Mouse (Mus musculus) 416B (cell line): Measurements from ENCODE around the gene Gm4894.

Experiments
- DNase-seq: peaks from one replicate; pipeline ENCODE4 v3.0.0; 2011; ENCODE audit warnings: low read depth

Gm4894 gene

DNA sequence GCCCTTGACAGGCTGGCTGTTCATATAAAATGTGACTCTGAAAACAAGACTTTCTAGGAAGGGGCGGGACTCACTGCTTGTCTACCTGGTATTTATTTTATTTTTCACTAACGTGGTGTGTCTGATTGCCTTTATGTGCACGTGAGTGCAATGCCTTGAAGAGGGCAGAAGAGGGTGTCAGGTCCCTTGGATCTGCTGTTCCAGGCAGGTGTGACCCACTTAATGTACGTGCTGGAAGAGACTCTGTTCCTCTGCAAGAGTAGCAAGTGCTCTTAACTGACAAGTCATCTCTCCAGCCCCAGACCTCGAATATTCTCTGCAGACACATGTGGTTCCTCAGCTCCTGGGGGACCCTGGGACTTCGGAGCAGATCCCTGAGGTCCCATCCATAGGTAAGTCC, at the start of gene Gm4894:
Gene Gm4894, plus strand, starts transcription at position 301 of the 400 bp plus-strand sequence.
- DNase-seq, result no peak

DNA sequence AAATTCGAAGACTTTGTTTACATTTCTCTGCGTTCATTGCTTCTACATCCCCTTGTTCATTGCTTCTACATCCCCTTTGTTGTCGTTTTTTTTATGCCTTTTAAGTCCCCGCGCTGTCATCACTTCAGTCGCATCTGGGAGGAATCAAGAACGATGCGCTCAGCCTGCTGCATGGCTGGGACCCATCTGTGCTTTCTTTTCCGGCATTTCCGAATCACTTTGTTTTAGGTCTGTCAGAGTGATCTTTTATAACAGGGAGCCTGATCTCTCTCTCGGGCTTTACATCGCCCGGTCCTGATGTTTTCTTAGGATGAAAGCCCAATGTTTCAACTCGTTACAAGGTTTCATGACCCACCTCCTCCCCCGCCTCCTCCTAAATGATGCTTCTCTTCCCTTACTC, 44.0 kb upstream of the Gm4894 start:
- DNase-seq, result no peak

DNA sequence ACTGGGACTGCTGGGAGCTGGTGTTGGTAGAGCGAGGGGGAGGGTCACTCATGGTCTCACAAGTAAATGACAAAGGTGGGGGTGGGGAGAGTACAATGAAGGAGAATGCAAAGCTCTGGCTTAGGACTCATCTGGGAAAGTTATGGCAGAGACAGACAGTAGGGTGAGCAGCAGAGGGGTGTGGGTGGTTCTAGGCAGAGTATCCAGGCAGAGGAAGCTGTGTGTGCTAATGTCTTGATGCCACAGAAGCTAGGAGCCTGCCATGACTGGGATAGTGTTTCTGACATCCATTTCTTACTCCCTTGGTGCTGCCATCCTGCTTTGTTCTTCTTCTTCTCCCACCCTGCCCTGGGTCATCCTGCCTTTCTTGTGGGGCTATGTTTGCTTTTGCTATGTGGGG, 38.8 kb upstream of the Gm4894 start:
- no peak for DNase-seq

DNA sequence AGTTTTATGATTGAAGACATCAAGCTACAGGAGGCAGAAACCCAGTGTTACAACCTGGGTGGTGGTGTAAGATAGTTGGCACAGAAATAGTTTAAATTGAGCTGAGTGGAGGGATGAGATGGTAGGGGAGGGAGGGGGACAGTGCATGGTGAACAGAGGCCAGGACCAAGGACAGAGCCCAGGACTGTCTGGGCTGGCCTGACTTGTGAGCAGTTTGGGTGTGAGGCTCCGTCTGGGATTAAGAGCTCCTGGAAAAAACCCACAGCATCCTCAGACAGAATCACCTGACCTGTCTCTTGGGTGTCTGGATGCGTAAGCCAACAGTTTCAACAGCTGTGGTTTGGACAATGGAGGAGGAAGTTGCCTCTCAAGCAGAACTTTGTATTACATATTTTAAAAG, 35.6 kb upstream of the Gm4894 start:
- no peak for DNase-seq

DNA sequence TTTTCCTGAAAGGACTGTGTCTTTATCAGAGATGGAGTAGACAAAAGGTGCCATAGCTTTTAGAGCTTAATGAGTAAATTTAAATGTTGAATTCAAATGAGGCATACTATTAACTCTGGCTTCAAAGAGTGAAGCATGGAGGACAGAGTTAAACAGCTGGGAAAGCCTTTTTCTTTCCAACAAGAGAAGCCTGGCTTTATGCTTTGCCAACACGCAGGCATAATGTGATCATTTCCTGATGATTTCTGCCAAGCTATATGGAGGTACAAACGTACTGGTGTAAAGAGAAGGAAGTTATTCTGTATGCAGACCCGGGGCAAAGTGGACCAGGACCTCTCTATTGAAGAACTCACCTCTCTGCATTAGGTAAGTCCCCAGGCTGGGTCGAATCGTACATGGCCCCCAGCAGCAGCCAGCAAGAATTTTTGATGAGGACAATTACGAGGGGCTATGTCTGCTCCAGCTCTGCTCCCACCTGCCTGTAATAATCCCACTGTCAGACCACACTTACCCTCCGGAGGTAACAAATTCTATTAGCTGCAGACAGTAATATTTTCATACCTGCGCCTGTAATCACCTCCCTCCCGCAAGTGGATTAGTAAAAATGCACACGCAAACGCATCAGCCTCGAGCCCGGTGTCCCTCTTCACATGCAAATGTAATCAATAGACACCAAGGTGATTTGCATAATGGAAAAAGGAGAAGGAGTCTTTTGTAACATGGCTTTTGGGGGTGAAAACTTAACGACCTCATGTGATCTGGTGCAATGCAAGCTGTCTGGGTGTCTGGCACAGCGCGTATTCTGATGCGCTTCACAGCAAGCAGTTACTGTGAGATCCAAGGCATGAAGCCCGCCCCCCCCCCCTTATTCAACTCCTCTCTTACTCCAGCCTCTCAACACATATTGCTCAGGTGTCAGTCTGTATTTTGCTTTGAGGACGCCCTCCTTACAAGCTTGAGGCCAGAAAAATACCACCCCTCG, 32.4 kb upstream of the Gm4894 start:
- DNase-seq, result no peak

DNA sequence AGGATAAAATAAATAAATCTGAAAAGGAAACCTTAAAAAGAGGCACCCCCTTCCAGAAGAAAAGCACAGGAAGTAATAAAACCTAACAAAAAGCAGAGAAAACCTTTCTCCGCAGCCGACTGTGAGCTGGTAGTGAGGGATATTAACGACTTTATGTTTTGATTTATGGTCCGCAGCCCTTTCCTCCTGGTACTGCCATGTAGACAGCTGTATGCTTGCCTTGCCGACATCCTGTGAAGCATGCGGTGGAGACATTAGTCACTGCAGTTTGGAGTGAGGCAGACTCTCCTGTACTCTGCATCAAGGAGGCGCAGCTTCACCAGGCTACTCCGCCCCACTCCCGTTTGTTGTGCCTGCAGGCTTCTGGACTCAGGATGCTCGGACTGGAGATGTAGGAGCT, 25.8 kb upstream of the Gm4894 start:
- DNase-seq, result no peak

DNA sequence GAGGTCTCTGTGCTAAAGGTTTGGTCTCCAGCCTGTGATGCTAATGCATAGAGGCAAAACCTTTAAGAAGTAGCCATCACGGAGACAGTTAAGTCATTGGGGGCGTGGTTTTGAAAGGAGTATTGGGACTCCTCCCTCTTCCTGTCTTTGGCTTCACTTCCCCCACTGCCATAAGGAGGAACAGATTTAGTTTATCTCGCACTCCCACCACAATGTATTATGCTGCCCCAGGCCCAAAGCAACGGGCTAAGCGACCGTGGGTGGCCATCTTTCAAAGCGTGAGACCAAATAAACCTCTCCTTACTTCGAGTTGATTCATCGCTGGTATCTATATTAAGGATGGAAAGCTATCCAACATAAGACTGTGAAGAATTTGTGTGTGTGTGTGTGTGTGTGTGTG, 22.9 kb upstream of the Gm4894 start:
- DNase-seq, result peak; percentile 4

DNA sequence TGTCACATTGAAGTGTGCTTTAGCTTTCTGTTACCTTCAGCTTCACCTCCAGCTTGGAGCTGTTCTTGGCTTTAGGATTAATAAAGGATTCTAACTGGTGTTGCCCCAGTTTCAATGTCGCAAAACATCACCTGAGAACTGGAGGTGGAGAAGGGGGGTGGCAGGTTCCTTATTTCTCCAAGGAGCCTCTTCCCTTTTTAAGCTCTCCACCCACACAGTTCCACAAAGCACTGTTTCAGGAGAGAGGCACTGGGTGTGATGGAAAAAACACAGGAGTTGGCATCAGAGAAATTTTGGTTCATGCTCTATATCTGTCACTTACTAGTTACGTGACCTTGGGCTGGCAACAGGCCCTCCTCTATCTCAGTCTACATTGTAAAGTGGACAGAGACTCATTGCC, 21.3 kb upstream of the Gm4894 start:
- DNase-seq, result no peak

DNA sequence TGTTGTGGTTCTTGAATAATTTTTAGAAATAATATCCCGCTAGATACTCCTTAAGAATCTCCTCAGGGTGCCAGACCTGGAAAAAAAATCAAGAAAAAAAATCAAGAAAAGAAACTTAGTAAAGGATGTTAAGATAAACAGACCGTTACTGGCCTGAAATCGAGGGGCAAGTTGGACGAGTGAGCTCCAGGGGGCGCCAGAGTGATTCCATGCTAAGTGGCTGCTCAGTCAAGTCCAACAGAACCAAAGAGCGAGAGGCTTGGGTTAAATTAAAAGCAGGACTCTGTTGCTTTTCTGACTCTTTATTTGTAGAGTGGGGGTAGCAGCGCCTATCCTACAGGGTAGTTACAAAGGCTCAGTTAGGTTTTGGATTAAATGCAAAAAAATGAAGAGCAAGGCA, 3.5 kb upstream of the Gm4894 start:
- peak; percentile 50 for DNase-seq

DNA sequence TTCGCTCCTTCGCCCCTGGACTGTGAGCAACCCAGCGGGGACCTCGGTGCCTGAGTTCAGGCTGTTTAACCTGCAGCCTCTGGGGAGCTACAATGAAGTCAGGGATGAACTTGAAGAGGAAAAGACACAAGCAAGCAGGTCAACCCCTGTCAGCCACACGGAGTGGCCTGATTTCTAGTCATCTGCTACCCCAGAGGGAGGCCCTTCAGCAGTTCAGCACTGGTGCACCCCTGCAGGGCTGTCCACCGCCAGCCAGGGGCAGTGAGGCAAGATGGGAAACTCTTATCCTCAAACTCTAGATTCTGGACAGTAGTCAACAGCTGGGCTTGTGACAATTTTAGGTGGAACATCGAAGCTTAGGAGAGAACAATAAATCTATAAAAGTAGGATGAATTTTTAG, 18.6 kb downstream of the Gm4894 start:
- DNase-seq, result no peak

DNA sequence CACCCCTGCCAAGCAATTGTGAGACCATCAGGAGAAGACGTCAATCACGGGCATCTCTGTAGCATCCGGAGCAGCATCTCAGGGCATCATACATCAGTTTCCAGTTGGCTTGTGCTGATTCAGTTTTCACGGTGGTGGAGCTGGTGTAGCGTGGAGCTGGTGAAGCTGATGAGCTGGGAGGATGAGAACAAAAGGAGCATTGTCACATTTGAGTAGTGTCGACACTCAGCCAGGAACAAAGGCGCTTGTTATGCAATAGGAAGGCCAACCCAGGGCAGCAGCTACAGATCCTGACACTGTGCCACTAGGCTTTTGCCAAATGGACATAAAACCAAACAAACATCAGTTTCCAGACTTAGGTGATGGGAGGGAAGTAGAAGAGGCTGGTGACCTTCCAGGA, 23.2 kb downstream of the Gm4894 start:
- DNase-seq, result no peak

DNA sequence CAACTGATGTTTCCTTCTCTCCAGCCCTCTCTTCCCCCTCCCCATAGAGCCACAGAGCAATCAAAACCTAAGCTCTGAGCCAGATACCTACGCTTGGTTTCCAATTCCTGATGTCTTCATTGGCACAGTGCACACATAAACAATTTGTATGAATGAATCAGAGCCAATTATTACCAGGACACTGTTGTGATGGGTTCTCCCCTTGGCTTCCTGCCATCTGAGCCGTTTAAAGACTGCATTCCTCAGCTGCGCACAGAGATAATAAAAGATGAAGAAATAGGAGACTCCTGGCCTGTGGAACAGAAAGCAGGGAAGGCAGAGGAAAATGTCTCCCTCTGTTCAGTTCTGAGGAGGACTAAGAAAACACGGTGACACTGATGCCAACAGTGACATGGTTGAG, 25.6 kb downstream of the Gm4894 start:
- no peak for DNase-seq

DNA sequence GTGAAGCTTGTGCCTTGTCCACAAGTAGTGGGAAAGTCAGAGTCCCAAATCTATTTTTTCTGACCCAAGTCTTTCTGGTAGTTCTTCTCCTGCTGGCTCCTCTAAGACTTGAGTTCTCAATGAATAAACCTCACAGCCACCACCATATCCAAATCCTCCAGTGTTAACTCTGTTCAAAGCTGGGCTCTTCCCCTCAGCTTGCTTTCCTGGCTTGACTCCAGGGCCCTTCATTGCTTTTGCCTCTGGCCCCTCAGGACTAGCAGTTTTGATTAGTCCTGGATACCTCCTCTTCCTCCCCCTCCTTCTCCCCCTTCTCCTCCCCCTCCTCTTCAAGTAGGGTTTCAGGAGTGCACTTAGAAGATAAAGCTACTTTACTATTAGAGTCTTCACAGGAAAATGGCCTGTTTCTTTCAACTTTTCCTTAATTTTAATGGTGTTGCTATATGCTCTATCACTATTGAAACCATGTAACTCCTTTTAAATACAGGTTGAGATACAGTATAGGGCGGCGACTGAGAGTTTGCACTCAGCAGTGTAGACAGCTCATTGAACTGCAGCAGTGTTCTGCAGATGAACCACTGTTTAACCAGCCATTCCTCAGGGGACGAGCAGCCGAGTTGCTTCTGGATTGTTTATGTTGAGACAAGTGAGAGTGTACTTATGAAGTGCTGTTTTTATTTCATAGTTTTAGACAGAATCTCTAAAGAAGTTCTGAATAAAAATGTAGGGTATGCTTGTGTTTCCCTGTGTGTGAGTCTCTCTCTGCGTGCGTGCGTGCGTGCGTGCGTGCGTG, 26.4 kb downstream of the Gm4894 start:
- no peak for DNase-seq

DNA sequence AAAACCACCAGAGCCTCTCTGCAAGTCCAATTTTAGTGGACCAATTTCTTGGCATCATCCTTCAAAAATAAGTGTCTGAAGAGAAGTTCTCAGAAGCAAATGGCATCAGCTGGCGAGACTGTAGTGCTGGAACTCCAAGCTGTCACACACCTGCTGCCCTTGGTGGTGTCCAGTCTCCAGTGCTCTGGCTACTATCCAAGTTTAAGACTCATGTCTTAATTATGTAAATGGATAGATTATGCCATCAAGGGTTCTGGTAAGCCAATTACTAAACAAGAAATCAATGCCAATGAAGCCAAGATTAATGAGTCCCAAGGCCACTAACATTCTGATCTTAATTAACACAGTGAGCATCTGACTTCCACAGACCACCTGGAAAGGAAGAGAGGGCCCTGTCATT, 44.8 kb downstream of the Gm4894 start:
- DNase-seq, result no peak

DNA sequence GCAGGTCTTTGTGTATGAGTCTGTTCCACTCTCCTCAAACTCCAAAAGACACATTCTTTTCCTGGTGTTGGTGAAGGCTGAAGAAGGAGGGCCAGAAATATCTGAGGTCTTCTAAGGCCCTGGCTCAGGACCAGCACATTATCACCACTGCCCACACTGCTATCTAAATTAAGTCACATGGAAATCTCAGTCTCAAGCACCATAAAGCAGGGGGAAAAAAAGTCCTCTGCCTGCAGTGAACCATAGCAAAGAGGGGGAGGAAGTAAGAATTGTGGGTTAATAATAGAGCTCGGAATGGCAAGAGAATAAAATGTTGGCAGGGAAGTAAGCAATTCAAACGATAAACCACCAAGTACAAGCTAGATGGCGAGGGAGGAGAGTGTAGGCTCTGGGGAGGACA, 57.2 kb downstream of the Gm4894 start:
- DNase-seq, result no peak

DNA sequence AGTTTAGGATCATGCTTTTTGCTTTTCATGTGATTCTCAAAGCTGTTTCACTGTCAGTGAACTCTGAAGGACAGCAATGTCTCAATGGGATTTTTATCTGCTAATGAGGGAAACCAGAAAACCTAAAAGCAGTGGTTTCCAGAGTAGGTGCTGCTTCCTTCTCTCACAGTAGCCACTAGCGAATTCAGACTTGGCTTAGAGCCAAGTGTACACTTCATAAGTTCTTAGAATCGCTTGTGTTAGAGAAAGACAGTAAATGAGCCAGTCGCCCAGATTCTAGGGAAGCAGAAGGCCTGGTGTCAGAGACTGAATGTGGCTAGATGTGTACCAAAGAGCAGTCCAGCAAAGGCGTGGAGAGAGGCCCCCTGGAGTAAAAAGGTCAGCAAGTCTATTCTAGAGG, 60.5 kb downstream of the Gm4894 start:
- no peak for DNase-seq

DNA sequence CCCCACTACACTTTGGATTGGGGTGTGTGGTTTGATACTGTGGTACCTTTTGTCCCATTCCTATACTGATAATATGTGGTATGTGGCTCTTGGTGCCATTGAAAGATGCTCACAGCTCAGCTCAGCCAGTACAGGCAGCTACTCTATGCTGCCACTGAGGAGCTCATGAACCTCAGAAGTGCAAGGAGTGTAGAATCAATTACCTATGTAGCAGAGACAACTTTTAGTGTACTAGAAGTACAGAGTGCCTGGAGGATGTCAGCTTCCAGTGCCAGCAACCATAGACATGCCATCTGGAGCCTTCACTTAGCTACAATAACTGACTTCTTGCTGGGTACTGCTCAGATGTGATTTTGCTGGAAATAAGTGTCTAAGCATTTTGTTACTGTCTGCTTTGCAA, 68.3 kb downstream of the Gm4894 start:
- no peak for DNase-seq
